Mouse (Mus musculus): ENCODE data around the gene Gm45234.

Gene Gm45234

GRCm38 (mm10) chr6:124739231-124739796 is 16.5 kb downstream of the Gm45234 start:
- DNase-seq (ENCODE audit: low spot score), result peak; percentile 13

DNA sequence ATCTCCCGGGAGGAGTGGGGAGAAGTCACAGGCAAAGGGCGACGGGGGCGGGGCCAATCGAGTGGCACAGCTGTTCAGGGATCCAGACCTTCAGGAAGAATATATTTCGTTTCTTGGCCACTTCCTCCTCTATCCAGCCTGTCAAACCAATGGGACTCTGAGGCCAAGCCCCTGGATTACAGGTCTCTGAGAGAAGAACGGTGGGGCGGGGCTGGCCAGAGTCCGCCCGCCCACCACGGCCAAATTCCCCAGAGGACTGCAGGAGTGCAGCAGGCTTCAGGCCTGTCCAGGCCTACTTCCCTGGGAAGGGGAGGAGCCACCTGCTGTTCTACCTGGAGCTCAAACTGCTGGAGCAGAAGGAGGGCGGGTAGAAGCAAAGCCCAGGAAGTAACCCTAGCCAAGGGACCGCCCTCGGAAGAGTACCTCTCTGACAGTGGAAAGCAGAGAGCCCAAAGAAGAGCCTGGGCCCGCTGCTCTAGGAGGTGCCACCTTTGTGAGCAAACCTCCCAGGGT is 17.3 kb downstream of the Gm45234 start, which contains the start of gene Ptpn6:
Gene Ptpn6 (minus strand): TSS at position 204 of the 513 bp plus-strand sequence.
- DNase-seq (ENCODE audit: low spot score), result peak; percentile 87

GRCm38 (mm10) chr6:124737040-124737439 is 18.8 kb downstream of the Gm45234 start:
- DNase-seq (ENCODE audit: low spot score), result no peak

- no peak for DNase-seq (ENCODE audit: low spot score)
Observed at GRCm38 (mm10) chr6:124734417-124734816, 21.4 kb downstream of the Gm45234 start.

GRCm38 (mm10) chr6:124732476-124733370 is 23.1 kb downstream of the Gm45234 start:
- no peak for DNase-seq (ENCODE audit: low spot score)

DNA sequence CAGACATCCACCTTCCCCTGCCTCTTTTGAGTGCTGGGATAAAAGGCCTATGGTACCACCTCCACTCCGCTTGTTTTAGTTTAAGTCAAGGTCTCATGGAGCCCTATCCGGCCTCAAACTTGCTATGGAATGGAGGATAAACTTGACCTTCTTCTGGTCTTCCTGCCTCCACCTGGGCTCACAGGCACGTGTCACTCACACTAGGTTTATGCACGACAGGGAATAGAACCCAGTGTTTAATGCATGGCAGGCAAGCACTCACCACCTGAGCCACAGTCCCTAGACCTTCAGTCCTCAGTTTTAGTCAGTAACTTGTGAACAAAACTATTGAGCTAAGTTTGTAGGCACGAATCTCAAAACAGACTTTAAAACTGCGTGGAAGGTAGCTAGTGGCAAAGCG is 24.8 kb downstream of the Gm45234 start:
- no peak for DNase-seq (ENCODE audit: low spot score)

- DNase-seq (ENCODE audit: low spot score), result no peak
Observed at GRCm38 (mm10) chr6:124729850-124730705, 25.7 kb downstream of the Gm45234 start.

GRCm38 (mm10) chr6:124728621-124729020 is 27.2 kb downstream of the Gm45234 start:
- no peak for DNase-seq (ENCODE audit: low spot score)

- DNase-seq (ENCODE audit: low spot score), result no peak
Observed at GRCm38 (mm10) chr6:124724472-124724871, 31.3 kb downstream of the Gm45234 start.

- DNase-seq (ENCODE audit: low spot score), result no peak
Observed at GRCm38 (mm10) chr6:124723541-124723940, 32.3 kb downstream of the Gm45234 start.

DNA sequence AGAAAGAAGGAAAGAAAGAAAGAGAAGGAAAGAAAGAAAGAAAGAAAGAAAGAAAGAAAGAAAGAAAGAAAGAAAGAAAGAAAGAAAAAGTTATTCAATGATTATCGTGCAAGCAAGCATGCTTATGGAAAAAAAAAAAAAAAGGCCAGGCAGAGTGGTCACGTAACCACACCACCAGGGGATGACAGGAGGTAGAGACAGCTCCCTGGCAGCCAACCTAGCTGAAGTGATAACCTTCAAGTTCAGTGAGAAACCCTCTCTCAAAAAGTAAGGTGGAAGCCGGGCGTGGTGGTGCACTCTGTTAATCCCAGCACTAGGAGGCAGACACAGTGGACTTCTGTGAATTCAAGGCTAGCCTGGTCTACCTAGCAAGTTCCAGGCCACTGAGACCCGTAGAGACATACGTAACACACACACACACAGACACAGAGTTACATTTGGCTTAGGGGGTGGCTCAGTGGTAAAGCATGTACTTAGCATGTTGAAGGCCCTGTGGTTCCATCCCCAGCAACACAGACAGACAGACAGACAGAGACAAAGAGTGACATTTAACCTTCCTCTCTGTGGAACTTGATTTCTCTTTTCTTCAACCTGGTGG is 32.8 kb downstream of the Gm45234 start:
- DNase-seq (ENCODE audit: low spot score), result no peak

GRCm38 (mm10) chr6:124720904-124721303 is 34.9 kb downstream of the Gm45234 start:
- no peak for DNase-seq (ENCODE audit: low spot score)

DNA sequence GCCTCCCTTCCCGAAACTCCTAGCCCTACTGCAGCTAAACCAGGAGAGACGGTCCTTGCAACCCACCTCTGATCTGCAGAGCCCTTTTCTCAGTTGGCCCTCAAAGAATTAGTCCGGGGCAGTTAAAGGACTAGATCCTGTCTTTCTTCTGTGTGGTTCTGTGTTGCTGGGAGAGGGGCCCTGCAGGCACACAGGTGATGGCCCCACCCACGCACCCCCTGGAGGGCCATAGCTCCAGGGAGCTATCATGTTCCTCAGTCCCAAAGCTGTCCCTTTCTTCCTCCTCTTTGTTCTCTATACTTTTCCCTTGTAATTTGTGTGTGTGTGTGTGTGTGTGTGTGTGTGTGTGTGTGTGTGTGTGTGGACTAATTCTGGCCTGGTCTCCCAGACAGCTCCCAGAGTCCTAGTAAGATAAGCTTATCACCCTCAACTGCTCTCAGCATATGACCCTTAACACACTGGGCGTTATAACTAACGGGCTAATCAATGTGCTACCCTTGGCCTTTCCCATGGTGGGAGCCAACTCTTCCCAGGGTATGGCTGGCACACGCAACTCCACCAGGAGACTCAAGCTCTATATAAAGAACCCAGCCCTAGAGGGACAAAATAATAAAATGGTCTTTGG is 36.4 kb downstream of the Gm45234 start:
- DNase-seq (ENCODE audit: low spot score), result no peak

GRCm38 (mm10) chr6:124718703-124719102 is 37.1 kb downstream of the Gm45234 start:
- DNase-seq (ENCODE audit: low spot score), result no peak

- DNase-seq (ENCODE audit: low spot score), result no peak
Observed at GRCm38 (mm10) chr6:124717968-124718367, 37.9 kb downstream of the Gm45234 start.

GRCm38 (mm10) chr6:124716864-124717490 is 38.8 kb downstream of the Gm45234 start:
- peak; percentile 58 for DNase-seq (ENCODE audit: low spot score)

DNA sequence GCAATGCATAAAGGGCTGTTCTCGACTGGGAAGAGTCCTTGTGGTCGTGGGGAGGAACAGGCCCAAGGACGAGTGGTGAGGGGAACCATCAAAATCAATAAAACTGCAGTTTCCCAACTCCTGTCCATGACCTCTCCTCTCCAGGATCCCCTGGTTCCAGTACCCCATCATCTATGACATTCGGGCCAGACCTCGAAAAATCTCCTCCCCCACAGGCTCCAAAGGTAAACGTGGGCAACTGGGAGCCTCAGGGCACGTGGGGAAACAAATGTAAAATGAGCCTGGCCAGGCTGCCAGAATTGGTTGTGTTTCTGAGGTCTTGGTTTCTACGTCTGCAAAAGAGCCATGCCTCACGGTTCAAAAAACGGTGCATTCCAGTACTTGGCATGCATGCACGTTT is 42.9 kb downstream of the Gm45234 start:
- DNase-seq (ENCODE audit: low spot score), result no peak

- DNase-seq (ENCODE audit: low spot score), result peak; percentile 98
Observed at GRCm38 (mm10) chr6:124711824-124712782, 43.7 kb downstream of the Gm45234 start, which contains the start of the genes Emg1 and Phb2. Gene Emg1 (minus strand): TSS chr6:124712178. Gene Phb2 (plus strand): TSS chr6:124712336.

- no peak for DNase-seq (ENCODE audit: low spot score)
Observed at GRCm38 (mm10) chr6:124708289-124708889, 47.4 kb downstream of the Gm45234 start.
